Mouse (Mus musculus): ENCODE results near the gene B4galt5. TPM values are rescaled to one million over a fixed set of nuclear protein-coding genes. Genes with fewer than 3 reads are reported as not detected.

Gene B4galt5
- polyA plus RNA-seq, 1 experiment from 2014 or later = 5.8 TPM

GRCm38 (mm10) chr2:167363272-167364045, 14.5 kb upstream of the B4galt5 start:
- no peak for DNase-seq (ENCODE audit: low spot score)

GRCm38 (mm10) chr2:167358499-167358898, 9.5 kb upstream of the B4galt5 start:
- DNase-seq (ENCODE audit: low spot score) = no peak

GRCm38 (mm10) chr2:167356885-167357284, 7.9 kb upstream of the B4galt5 start:
- DNase-seq (ENCODE audit: low spot score) = no peak

GRCm38 (mm10) chr2:167354611-167355165, 5.7 kb upstream of the B4galt5 start:
- no peak for DNase-seq (ENCODE audit: low spot score)

DNA sequence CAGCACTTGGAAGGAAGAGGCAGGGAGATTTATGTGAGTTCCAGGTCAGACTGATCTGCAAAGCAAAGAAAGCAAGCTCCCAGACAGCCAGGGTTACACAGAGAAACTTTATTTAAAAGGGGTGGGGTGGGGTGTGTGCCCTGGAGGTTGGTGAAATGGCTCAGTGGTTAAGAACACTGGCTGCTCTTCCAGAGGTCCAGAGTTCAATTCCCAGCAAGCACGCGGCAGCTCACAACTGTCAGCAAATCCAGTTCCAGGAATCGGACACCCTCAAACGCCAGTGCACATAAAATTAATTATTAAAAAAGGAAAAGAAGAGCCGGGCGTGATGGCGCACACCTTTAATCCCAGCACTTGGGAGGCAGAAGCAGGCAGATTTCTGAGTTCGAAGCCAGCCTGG, 5.1 kb upstream of the B4galt5 start:
- DNase-seq (ENCODE audit: low spot score) = no peak

- no peak for DNase-seq (ENCODE audit: low spot score)
These were observed 3.5 kb upstream of the B4galt5 start for GRCm38 (mm10) chr2:167352496-167352895.

DNA sequence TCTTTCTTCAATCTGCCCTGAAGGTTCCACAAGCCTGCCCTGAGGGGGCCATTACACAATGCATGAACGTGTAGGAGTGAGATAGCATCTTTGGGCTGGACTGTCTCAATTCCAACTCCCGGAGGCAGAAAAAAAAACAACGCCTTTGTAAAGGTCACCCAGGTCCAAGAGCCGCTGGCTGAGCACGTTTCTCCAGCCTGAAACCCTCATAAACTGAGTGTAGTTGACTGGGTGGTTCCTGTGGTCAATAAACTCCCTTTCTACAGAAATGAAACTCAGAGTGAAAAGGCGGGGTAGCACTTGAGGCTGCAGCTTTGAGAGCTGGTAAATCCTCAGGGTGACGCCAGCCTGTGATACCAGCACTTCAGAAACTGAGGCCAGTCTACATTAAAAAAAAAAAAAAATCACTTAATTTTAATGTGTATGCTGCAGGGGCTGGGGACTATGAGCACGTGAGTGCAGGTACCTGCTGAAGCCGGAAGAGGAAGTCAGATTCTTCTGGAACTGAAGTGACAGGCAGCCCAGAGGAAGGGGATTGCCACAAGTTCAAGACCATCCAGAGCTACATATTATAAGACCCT, 2.5 kb upstream of the B4galt5 start:
- DNase-seq (ENCODE audit: low spot score) = no peak

DNA sequence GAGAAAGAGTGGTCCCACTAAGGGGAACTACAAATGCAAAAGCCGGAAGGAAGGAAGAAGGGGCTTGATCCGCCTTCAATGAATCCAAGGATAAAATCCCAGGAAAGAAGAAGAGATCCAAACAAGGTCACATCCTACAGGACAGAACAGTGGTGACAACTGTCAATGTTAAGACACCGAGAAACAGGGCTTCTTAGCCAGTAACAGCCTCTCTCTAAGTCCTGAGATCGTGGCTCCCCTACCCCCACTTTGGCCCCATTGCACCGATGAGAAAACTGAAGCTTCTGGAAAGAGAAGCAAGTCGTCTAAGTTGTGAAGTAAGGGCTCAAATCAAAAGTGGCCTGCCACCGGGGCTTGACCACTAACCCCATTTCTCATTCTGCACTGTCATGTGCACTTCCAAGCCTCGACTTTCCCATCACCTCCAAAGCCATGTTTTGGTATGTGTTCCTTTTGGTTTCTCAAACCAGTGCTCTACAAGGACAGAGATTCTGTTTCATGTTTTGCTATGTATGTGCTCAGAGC, 1.2 kb upstream of the B4galt5 start:
- DNase-seq (ENCODE audit: low spot score) = no peak

- peak; percentile 93 for DNase-seq (ENCODE audit: low spot score)
These were observed 427 bp upstream of the B4galt5 start for GRCm38 (mm10) chr2:167349283-167349936.

DNA sequence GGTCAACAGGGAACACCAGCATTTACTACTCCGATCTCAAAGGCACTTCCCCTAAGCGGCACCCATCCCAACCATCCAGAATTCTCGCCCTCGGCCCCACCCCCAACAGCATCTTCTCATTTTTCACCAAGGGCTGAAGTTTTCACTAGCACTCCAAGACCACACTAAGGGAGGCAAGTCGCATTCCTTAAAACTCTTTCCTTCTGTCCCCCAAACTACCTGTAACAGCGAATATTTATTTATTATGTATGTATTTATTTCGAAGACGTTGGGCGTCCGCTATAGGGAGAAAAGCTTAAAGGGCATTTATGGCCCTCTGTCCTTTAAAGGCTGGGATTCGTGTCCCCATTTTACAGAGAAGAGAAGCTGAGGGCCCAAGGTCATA, 1.0 kb downstream of the B4galt5 start:
- no peak for DNase-seq (ENCODE audit: low spot score)

DNA sequence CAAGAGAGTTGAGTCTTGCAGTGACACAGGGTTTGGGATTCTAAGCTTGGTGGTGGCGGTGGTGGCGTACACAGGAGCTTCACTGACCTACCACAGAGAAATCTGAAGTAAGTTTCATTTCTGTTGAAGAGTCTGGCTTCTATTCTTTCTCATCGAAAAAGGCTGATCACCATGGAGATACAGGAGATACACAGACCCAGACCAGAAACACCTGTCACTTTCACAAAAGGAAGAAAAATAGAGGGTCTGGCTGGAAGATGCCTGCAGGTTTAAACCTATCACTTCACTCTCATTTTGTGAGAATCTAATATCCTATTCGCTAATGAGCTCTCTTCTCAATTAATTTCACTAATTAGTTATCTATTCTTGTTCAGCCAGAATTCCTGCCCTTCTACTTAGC, 1.6 kb downstream of the B4galt5 start:
- DNase-seq (ENCODE audit: low spot score) = no peak

DNA sequence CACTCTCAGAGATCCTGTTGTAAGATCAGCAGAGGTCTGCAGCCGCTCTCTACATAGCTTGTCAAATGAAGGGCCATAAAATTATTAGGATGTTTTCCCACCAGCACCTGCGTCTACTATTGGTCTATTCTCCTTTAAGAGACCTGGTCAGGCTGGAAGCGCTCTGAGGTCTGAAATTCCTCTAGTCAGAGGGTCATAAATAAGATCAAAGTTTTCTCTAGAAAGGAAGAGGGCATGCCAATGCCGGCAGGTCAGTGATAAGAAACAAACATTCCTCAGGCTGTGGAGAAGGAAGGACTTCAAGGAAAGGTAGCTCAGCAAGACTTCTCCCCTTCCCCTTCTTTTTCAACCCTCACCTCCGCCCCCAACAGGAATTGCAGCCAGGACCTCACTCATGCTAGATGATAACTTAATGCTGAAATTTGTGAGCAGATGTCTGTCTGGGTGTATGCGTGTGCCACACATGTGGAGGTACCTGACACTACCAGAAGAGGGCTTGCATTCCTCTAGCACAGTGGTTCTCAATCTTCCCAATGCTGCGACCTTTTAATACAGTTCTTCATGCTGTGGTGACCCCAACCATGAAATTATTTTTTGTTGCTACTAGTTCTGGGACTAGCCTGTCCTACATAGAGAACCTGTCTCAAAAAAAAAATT, 3.3 kb downstream of the B4galt5 start:
- no peak for DNase-seq (ENCODE audit: low spot score)

DNA sequence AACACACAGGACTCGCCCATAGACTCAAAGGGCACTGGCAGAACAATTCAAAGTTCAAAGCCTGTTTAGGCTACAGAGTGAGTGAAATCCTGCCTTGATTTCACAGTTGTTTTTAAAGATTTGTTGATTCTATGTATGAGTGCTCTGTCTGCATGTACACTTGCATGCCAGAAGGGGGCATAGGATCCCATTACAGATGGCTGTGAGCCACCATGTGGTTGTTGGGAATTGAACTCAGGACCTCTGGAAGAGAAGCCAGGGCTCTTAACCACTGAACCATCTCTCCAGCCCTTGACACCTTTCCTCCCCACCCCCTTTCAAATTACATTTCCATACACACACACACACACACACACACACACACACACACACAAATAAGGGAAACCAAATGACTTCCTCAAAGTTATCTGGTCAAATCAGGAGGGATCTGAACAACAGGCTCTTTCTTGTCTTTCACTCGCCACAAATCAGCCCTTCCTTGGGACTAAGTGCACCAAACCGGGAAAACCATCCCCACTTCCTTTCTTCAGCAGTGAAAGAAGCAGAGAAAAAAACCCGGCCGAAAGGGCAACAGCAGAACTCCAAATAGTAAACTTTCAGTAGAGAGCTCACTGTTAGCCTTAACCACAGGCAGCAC, 4.0 kb downstream of the B4galt5 start:
- DNase-seq (ENCODE audit: low spot score) = no peak

GRCm38 (mm10) chr2:167343369-167344140, 5.4 kb downstream of the B4galt5 start:
- no peak for DNase-seq (ENCODE audit: low spot score)

DNA sequence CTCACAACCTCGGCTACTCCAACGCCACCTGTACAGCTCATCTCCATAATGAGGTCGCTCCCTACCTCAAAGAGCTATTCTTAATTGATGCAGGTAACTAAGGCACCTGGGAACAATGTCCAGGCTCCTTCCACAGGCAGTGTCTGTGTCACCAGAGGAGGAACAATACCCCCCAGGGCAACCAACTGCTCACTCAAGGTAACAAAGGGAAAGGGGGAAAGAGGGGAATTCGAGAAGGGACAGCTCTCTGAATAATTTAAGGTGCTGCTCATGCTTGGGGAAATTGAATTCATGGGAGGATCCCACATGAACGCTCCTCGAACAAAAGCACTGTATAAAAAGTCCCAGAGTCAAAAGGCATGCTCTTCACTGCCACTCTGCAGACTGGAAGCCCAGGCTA, 6.1 kb downstream of the B4galt5 start:
- DNase-seq (ENCODE audit: low spot score) = no peak

DNA sequence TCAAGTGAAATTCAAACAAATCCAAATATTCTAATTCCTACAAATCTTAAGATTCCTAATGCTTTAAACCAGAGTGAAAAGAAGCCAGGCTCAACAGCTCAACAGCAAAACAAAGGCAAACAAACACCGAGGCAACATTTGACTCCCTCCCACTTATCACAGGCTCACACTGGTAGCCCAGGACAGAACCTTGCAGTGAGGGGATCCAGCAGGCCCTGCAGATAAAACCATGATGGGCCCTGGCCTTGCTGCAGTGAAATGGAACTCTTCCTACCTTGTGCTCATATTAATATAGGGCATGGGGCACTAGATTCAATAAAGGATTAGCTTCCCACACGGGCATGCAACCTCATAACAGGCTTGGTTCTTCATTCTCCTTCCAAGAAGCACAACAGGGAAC, 11.4 kb downstream of the B4galt5 start:
- DNase-seq (ENCODE audit: low spot score) = no peak

GRCm38 (mm10) chr2:167337214-167337512, 11.8 kb downstream of the B4galt5 start:
- no peak for DNase-seq (ENCODE audit: low spot score)

GRCm38 (mm10) chr2:167336384-167337213, 12.4 kb downstream of the B4galt5 start:
- DNase-seq (ENCODE audit: low spot score) = no peak

DNA sequence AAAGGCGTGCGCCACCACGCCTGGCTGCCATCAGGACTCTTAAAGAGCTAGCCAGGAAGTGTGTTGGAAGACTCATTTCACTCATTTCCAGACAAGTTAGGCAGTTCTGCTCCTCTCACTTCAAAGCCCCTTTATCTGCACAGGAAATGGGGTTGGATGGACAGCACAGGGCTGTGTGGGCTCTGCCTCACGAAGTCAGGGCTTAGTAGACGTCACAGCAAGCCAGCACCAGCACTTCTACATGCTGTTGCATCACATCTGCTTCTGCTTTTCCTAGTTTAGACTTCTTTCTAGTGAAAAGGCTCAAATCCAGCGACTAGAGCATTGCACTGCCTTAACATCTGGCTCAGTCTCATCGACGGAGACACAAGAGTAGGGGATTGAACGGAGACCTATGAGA, 13.9 kb downstream of the B4galt5 start:
- DNase-seq (ENCODE audit: low spot score) = peak; percentile 46

DNA sequence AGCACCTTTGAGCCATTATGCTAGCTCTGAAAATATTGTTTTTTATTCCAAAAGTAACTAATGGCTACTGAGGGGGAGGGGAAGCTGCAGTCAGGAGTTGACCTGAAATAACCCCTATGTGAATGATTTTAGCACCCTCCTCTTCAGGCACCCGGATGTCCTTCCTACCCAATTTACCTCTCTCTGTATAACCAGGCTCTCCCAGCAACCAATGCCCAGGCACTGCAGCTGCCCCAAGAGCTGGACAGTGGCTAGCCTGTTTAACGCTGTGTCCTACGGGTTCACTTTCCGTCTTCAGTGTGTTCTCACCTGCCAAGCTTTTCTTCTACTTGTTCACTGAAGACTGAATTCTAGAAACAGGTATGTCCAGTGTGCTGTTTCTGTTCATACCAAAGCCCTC, 14.7 kb downstream of the B4galt5 start:
- no peak for DNase-seq (ENCODE audit: low spot score)
